Mouse (Mus musculus): Measurements from ENCODE around the gene Golph3l. TPM values are rescaled to one million over a fixed set of nuclear protein-coding genes. Genes with fewer than 3 reads are reported as not detected.

Gene Golph3l
- polyA plus RNA-seq, 1 experiment from 2014 or later, result 24.1 TPM

DNA sequence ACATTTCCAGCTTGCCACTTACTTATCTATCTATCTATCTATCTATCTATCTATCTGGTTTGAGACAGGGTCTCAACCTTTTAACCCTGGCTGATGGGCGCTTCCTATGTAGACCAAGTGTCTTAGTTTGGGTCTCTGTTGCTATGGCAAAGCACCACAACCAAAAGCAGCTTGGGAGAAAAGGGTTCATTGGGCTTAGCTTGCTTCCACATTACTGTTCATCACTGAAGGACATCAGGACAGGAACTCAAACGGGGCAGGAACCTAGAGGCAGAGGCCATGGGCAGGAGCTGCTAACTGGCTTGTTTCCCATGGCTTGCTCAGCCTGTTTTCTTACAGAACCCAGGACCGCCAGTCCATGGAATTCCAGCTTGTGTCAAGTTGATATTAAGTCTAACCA, 68.4 kb downstream of the Golph3l start:
- ATAC-seq (ENCODE audit: insufficient number of reproducible peaks, low FRiP score), result no peak
- 85% methylated on average over 3 of the region's 3 CpGs for WGBS

DNA sequence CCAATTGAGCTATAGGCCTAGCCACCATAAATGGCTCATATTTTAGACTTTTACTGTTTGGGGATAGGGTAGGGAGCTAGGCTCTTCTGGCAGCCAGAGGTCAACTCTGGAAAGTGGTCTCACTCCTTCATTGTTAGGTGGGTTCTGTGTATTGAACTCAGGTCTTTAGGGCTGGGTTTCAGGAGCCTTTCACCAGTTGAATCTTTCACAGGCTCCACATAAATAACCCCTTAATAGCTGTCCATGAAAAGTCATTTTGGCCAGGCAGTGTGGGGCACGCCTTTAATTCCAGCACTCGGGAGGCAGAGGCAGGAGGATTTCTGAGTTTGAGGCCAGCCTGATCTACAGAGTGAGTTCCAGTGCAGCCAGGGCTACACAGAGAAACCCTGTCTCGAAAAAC, 69.0 kb downstream of the Golph3l start:
- no peak overlapping the region for H3K27ac ChIP-seq (ENCODE audit: poor library complexity, severe bottlenecking)
- H3K9ac ChIP-seq, result 0 out of 2 replicates have a peak overlapping the region, but pooled peaks have one; percentile 100
- no peak for ATAC-seq (ENCODE audit: insufficient number of reproducible peaks, low FRiP score)
- H3K27me3 ChIP-seq (replicated peaks), result no peaks in the 10 kb centered on the region
- 85% methylated on average over 3 of the region's 3 CpGs for WGBS
- peaks cover 21% of the 10 kb centered on the region for H3K36me3 ChIP-seq
- peaks cover 33% of the 10 kb centered on the region for H3K4me1 ChIP-seq (replicated peaks)
- H3K9me3 ChIP-seq (replicated peaks), result no peaks in the 10 kb centered on the region
- H3K4me2 ChIP-seq, result peak overlapping the region; percentile 91
- H3K4me3 ChIP-seq, result peak overlapping the region; percentile 99

More for the DNA sequence above, 68.4 kb downstream of the Golph3l start:
- Histone ChIP-seq H3K4me1 (replicated peaks) (peaks cover 33% of the 10 kb centered on the region), H3K36me3 (peaks cover 19% of the 10 kb centered on the region), H3K27ac (ENCODE audit: poor library complexity, severe bottlenecking) (no peak overlapping the region), H3K9ac (no peak overlapping the region), H3K27me3 (replicated peaks) (no peaks in the 10 kb centered on the region), H3K4me3 (no peak overlapping the region), H3K4me2 (no peak overlapping the region), H3K9me3 (replicated peaks) (no peaks in the 10 kb centered on the region)

DNA sequence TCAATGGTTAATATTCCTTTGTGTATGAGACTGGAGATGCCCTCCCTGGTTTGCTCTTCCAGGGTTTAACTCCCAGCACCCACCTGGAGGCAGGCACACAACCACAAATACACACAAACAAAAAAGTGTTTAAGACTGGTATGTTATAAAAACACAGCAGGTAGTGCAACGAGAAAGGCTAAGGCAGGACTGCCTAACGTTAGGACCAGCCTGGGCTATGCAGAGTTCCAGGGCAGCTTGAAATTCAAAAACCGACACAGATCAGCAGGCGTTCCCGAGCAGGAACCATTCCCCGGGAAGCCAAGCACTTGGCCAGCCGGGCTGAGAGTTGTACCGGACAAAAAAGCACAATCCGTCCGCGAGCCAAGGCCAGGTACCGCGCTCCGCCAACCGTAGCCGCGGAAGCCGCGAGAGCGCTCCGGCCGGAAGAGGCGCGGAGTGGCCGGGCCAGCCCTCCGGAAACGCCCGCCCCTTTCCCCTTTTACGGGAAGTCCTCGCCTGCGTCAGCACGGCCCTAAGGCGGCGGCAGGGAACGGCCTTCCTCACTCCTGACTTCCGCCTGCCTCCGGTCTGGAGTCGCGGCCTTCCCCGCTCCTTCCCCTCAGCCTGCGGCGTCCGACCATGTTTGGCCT, 69.6 kb downstream of the Golph3l start, which contains the start of gene Mcl1:
Gene Mcl1, plus strand, starts transcription at position 553 of the 632 bp plus-strand sequence.
- Histone ChIP-seq H3K36me3 (peaks cover 27% of the 10 kb centered on the region), H3K9ac (peak within 1 kb of the TSS; percentile 100), H3K4me2 (peak within 1 kb of the TSS; percentile 91), H3K9me3 (replicated peaks) (no peaks in the 10 kb centered on the region), H3K4me1 (replicated peaks) (peaks cover 32% of the 10 kb centered on the region), H3K27me3 (replicated peaks) (no peaks in the 10 kb centered on the region), H3K27ac (ENCODE audit: poor library complexity, severe bottlenecking) (peak within 1 kb of the TSS; percentile 98), H3K4me3 (peak within 1 kb of the TSS; percentile 99)
- WGBS, result under 1% methylated on average over 43 of the region's 43 CpGs
- peak; percentile 94 for ATAC-seq (ENCODE audit: insufficient number of reproducible peaks, low FRiP score)

DNA sequence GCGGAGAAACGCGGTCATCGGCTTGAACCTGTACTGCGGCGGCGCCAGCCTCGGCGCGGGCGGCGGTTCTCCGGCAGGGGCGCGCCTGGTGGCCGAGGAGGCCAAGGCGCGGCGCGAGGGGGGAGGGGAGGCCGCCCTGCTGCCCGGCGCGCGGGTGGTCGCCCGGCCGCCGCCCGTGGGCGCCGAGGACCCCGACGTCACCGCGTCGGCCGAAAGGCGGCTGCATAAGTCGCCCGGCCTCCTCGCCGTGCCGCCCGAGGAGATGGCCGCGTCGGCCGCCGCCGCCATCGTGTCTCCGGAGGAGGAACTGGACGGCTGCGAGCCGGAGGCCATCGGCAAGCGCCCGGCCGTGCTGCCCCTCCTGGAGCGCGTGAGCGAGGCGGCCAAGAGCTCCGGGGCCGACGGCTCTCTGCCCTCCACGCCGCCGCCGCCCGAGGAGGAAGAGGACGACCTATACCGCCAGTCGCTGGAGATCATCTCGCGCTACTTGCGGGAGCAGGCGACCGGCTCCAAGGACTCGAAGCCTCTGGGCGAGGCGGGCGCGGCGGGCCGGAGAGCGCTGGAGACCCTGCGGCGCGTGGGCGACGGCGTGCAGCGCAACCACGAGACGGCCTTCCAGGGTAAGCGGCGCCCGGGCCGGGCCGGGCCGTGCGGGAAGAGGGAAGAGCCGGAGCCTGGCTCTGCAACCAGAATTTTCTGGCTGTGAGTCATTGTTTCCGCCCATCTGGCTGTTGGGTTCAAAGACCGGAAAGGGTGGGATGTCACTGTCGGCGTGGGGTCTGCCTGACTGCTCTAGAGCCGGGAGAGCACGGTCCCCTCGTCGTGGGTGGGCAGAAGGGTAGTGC, 70.4 kb downstream of the Golph3l start:
- peak overlapping the region; percentile 99 for H3K4me3 ChIP-seq
- peaks cover 32% of the 10 kb centered on the region for H3K4me1 ChIP-seq (replicated peaks)
- peaks cover 35% of the 10 kb centered on the region for H3K36me3 ChIP-seq
- no peaks in the 10 kb centered on the region for H3K27me3 ChIP-seq (replicated peaks)
- H3K27ac ChIP-seq (ENCODE audit: poor library complexity, severe bottlenecking), result peak overlapping the region; percentile 98
- under 1% methylated on average over 106 of the region's 113 CpGs for WGBS
- H3K9me3 ChIP-seq (replicated peaks), result no peaks in the 10 kb centered on the region
- peak overlapping the region; percentile 100 for H3K9ac ChIP-seq
- ATAC-seq (ENCODE audit: insufficient number of reproducible peaks, low FRiP score), result peak; percentile 68
- peak overlapping the region; percentile 91 for H3K4me2 ChIP-seq

DNA sequence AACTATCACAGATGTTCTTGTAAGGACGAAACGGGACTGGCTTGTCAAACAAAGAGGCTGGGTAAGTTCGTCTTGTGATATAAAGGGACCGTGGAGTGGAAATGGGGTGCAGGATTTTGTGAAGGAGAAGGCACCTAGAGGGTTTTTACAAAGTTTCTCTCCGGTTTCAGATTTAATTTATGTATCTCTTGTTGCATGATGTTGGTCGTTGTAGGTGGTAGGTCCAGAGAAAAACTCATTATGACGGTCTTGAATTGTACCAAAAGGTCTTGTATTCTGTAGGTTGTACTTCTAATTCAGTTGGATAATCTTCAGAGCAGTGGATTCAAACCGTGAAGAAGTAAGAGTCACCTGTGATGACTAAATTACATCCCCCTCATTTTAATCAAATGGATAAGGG, 71.2 kb downstream of the Golph3l start:
- peak overlapping the region; percentile 91 for H3K4me2 ChIP-seq
- H3K9me3 ChIP-seq (replicated peaks), result no peaks in the 10 kb centered on the region
- peaks cover 38% of the 10 kb centered on the region for H3K4me1 ChIP-seq (replicated peaks)
- 1% methylated on average over 8 of the region's 8 CpGs for WGBS
- no peaks in the 10 kb centered on the region for H3K27me3 ChIP-seq (replicated peaks)
- H3K9ac ChIP-seq, result peak overlapping the region; percentile 100
- H3K4me3 ChIP-seq, result peak overlapping the region; percentile 99
- H3K27ac ChIP-seq (ENCODE audit: poor library complexity, severe bottlenecking), result peak overlapping the region; percentile 98
- H3K36me3 ChIP-seq, result peaks cover 43% of the 10 kb centered on the region
- no peak for ATAC-seq (ENCODE audit: insufficient number of reproducible peaks, low FRiP score)

DNA sequence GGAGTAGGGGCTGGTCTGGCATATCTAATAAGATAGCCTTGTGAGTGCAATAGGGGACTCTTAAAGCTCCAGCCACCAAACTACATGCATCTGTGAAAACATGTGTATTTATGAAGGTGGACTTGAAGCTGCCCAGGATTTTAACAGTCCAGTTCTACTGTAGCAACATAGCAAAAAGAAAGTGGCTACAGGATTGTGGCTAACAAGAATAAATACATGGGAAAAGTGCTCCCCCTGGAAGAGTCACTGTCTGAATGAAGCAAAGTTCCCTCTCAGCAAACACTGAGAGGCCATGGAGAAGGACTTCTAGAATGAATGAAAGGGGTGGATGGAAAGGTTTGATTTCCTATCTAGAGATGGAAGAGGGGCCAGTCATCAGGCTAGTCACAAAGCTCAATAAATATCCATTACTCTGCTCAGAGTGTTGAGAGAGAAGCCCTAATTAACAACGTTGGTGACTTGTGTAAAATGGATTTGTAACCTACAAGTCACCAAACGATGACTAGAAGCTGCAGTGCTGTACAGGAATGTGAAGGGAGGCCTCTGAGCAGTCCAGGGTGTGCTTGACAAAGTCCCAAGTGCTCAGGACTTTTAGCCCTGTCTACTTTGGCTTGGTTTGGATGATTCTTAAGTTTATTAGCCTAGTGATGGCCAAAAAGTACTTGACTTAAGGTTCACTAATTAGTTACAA, 72.2 kb downstream of the Golph3l start:
- Histone ChIP-seq H3K4me2 (peak overlapping the region; percentile 91), H3K27ac (ENCODE audit: poor library complexity, severe bottlenecking) (peak overlapping the region; percentile 98), H3K9ac (peak overlapping the region; percentile 100), H3K27me3 (replicated peaks) (no peaks in the 10 kb centered on the region), H3K9me3 (replicated peaks) (no peaks in the 10 kb centered on the region), H3K4me3 (peak overlapping the region; percentile 99), H3K4me1 (replicated peaks) (peaks cover 47% of the 10 kb centered on the region), H3K36me3 (peaks cover 49% of the 10 kb centered on the region)
- WGBS, result 12% methylated on average over 2 of the region's 2 CpGs
- ATAC-seq (ENCODE audit: insufficient number of reproducible peaks, low FRiP score), result no peak

DNA sequence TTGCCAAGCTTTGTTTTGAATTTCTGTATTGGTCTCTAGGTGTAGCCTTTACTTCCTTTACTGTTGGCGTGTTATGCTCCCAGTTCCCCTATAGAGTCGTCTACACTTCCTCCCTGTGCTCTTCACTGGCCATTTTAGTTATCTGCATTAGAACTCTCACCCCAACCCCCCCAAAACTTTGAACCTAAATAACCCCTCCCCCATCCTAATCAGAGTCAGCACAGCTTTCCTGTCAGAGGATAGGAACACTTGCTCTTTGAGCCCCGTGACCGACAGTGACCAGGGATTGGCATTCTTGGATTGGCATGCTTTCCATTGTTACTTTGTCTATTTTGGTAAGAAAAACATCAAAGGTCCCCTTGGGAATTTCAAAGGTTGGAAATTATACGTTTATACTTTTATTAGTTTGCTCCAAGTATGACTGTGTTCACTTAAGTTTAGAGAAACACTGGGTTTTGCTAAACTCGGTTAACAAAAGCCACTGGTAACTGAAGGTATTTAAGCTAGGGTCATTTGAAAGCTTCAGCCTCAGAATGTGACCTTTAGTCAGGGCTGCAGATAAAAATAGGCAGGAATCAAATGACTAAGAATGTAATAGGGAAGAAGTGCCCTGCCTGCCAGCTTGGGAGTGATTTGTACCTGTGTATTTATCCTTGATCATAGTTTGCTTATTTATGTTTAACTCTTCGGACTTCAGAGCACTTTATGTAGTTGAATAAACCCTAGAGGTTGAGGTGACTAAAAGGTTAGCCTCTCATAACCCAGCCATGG, 73.4 kb downstream of the Golph3l start:
- H3K27me3 ChIP-seq (replicated peaks), result no peaks in the 10 kb centered on the region
- peaks cover 49% of the 10 kb centered on the region for H3K36me3 ChIP-seq
- peaks cover 59% of the 10 kb centered on the region for H3K4me1 ChIP-seq (replicated peaks)
- WGBS, result 16% methylated on average over 7 of the region's 7 CpGs
- no peak for ATAC-seq (ENCODE audit: insufficient number of reproducible peaks, low FRiP score)
- H3K4me2 ChIP-seq, result peak overlapping the region; percentile 70
- peak overlapping the region; percentile 87 for H3K27ac ChIP-seq (ENCODE audit: poor library complexity, severe bottlenecking)
- H3K4me3 ChIP-seq, result peak overlapping the region; percentile 36
- peak overlapping the region; percentile 69 for H3K9ac ChIP-seq
- no peaks in the 10 kb centered on the region for H3K9me3 ChIP-seq (replicated peaks)

DNA sequence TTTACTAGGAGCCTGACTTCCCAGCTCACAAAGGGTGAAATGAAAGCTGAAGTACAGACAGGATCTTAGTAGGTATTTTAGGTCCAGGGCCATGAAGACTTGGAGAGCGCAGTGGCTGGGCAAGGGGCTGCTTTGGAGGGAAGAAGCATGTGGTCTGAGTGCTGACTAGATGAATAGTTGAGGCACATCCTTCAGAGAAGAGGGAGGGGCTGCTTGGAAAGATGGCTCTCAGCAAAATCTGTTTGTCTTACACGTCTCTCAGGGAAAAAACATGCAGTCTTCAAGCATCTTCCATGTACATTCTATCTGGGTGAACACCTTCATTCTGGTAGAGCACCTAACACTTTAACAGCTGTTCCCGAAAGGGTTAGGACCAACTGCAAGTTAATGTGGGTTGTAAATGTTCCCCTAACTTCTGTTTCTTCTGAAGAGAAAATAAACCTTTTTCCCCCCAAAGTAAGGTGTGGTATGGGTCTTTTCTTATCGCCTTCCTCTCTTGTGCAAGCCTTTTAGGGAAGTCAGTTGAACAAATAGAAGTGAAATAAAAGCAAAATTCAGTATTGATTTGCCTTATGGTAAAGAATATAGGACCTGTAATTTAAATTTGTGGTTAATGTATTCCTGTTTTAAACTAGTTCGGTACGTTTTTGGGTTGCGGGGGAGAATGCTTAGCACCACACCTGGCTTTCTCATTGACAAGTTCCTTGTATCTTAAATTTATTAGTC, 74.2 kb downstream of the Golph3l start:
- H3K9me3 ChIP-seq (replicated peaks), result no peaks in the 10 kb centered on the region
- peak overlapping the region; percentile 69 for H3K9ac ChIP-seq

DNA sequence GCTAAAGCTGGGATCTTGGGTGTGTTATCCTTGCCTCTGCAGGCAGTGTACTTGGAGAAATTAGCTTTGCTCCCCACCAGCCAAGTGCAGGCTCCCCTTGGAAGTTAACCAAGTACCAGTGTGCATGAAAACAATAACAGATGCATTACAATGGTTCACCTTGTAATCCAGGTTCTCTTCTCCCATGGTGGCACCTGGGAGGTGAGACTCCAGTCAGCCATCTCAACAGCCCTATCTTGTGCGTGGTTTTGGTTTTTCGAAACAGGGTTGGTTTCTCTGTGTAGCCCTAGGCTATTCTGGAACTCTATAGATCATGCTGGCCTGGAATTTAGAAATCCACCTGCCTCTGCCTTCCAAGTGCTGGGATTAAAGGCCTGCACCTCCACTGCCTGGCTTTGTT, 74.8 kb downstream of the Golph3l start:
- ATAC-seq (ENCODE audit: insufficient number of reproducible peaks, low FRiP score), result no peak
- H3K9me3 ChIP-seq (replicated peaks), result no peaks in the 10 kb centered on the region
- peaks cover 73% of the 10 kb centered on the region for H3K4me1 ChIP-seq (replicated peaks)
- H3K36me3 ChIP-seq, result peaks cover 49% of the 10 kb centered on the region
- no peaks in the 10 kb centered on the region for H3K27me3 ChIP-seq (replicated peaks)
- 0 out of 2 replicates have a peak overlapping the region, but pooled peaks have one; percentile 50 for H3K9ac ChIP-seq
- peak overlapping the region; percentile 9; the same call in 1 of the 2 replicates for H3K4me2 ChIP-seq
- 81% methylated on average over 2 of the region's 2 CpGs for WGBS
- H3K4me3 ChIP-seq, result 0 out of 2 replicates have a peak overlapping the region, but pooled peaks have one; percentile 11
- H3K27ac ChIP-seq (ENCODE audit: poor library complexity, severe bottlenecking), result peak overlapping the region; percentile 96

More for the DNA sequence above, 74.2 kb downstream of the Golph3l start:
- Histone ChIP-seq H3K4me3 (peak overlapping the region; percentile 36), H3K4me2 (peak overlapping the region; percentile 70), H3K27ac (ENCODE audit: poor library complexity, severe bottlenecking) (peak overlapping the region; percentile 96), H3K27me3 (replicated peaks) (no peaks in the 10 kb centered on the region), H3K36me3 (peaks cover 49% of the 10 kb centered on the region), H3K4me1 (replicated peaks) (peaks cover 67% of the 10 kb centered on the region)
- 72% methylated on average over 7 of the region's 7 CpGs for WGBS
- ATAC-seq (ENCODE audit: insufficient number of reproducible peaks, low FRiP score), result no peak
